Mouse (Mus musculus) bone marrow, adult 2 months (tissue): Measurements from ENCODE around the gene Sgsh. TPM values are rescaled to one million over a fixed set of nuclear protein-coding genes. Genes with fewer than 3 reads are reported as not detected.

ENCODE experiments used
- H3K27ac ChIP-seq: fragments of 200-500 bp; 2 replicates; pipeline ENCODE4 v1.5.1; 2012; ENCODE audit warnings: low read depth, mild to moderate bottlenecking, control low read depth, inconsistent platforms, low read length; ENCODE audit not compliant: control insufficient read depth, poor library complexity, insufficient read depth
- H3K4me1 ChIP-seq: fragments of 200-500 bp; 2 replicates; pipeline ENCODE4 v1.6.1; 2011; ENCODE audit warnings: low read length; ENCODE audit not compliant: control insufficient read depth, insufficient read depth
- H3K4me3 ChIP-seq: fragments of 200-500 bp; replicated peaks from 2 replicates; pipeline ENCODE3; 2011; ENCODE audit warnings: mild to moderate bottlenecking, low read depth, low read length, control low read depth; ENCODE audit not compliant: control insufficient read depth
- CTCF ChIP-seq: fragments of 200-500 bp; IDR thresholded peaks from 2 replicates; pipeline ENCODE4 v1.5.1; 2011; ENCODE audit warnings: low read length, control low read depth; ENCODE audit not compliant: control insufficient read depth, insufficient read depth
- POLR2A ChIP-seq: fragments of 200-500 bp; IDR thresholded peaks from 2 replicates; pipeline ENCODE4 v1.6.1; 2011; ENCODE audit warnings: low read depth, mild to moderate bottlenecking, control low read depth, low read length, borderline replicate concordance; ENCODE audit not compliant: control insufficient read depth
- WGBS: fragments of 180-500 bp; shearing (Covaris S2); methylation state at CpG from one replicate; pipeline ENCODE4 v1.1.7; 2018; 5-methylcytosine and 5-hydroxymethylcytosine counted together
- polyA plus RNA-seq: library from polyadenylated mRNA; stranded (reverse); fragments of >200 nt; gene quantifications from 2 replicates; pipeline ENCODE4 v1.2.4, GENCODE M21; 2011; ENCODE audit warnings: low replicate concordance; ENCODE audit not compliant: missing spikeins, insufficient read depth, insufficient read length

The Sgsh gene
- polyA plus RNA-seq, 1 experiment: 12.0 TPM

- Histone ChIP-seq H3K4me3 (no peak overlapping the region), H3K27ac (no peak overlapping the region), H3K4me1 (no peaks in the 10 kb centered on the region)
- no peak for TF ChIP-seq CTCF
- TF ChIP-seq POLR2A: no peak
- WGBS: 77% methylated on average over 10 of the region's 10 CpGs
Measured at GRCm38 (mm10) chr11:119338271-119339059, 16.9 kb downstream of the Sgsh start.

GRCm38 (mm10) chr11:119331970-119332369, 23.4 kb downstream of the Sgsh start:
- TF ChIP-seq POLR2A (no peak), CTCF (0 out of 2 replicates have a peak, but pooled peaks have one; percentile 7)
- WGBS: 16% methylated on average over 3 of the region's 3 CpGs
- Histone ChIP-seq H3K4me1 (no peaks in the 10 kb centered on the region), H3K4me3 (no peak overlapping the region), H3K27ac (no peak overlapping the region)

GRCm38 (mm10) chr11:119330592-119330991, 24.7 kb downstream of the Sgsh start:
- TF ChIP-seq POLR2A (no peak), CTCF (no peak)
- Histone ChIP-seq H3K27ac (no peak overlapping the region), H3K4me3 (no peak overlapping the region), H3K4me1 (no peaks in the 10 kb centered on the region)
- 51% methylated on average over 4 of the region's 4 CpGs for WGBS

- H3K4me1 ChIP-seq: no peaks in the 10 kb centered on the region
- 80% methylated on average over 1 of the region's 1 CpGs for WGBS
Measured at GRCm38 (mm10) chr11:119325068-119325467, 30.3 kb downstream of the Sgsh start.

GRCm38 (mm10) chr11:119322521-119322920, 32.8 kb downstream of the Sgsh start:
- H3K4me3 ChIP-seq: no peak overlapping the region
- TF ChIP-seq POLR2A (no peak), CTCF (no peak)
- H3K4me1 ChIP-seq: no peaks in the 10 kb centered on the region
- 66% methylated on average over 13 of the region's 13 CpGs for WGBS
- H3K27ac ChIP-seq: no peak overlapping the region

More at GRCm38 (mm10) chr11:119325068-119325467, 30.3 kb downstream of the Sgsh start:
- no peak overlapping the region for H3K4me3 ChIP-seq
- H3K27ac ChIP-seq: no peak overlapping the region
- TF ChIP-seq POLR2A (no peak), CTCF (peak; percentile 35; the same call in 1 of the 2 replicates)

- WGBS: 87% methylated on average over 4 of the region's 4 CpGs
- TF ChIP-seq POLR2A: no peak
- no peak for TF ChIP-seq CTCF
Measured at GRCm38 (mm10) chr11:119316720-119317119, 38.6 kb downstream of the Sgsh start.

GRCm38 (mm10) chr11:119314252-119314936, 40.9 kb downstream of the Sgsh start:
- no peak overlapping the region for H3K4me3 ChIP-seq
- WGBS: 59% methylated on average over 17 of the region's 17 CpGs
- no peaks in the 10 kb centered on the region for H3K4me1 ChIP-seq
- H3K27ac ChIP-seq: no peak overlapping the region
- TF ChIP-seq POLR2A (no peak), CTCF (no peak)

More at GRCm38 (mm10) chr11:119316720-119317119, 38.6 kb downstream of the Sgsh start:
- no peaks in the 10 kb centered on the region for H3K4me1 ChIP-seq
- H3K27ac ChIP-seq: no peak overlapping the region
- no peak overlapping the region for H3K4me3 ChIP-seq

GRCm38 (mm10) chr11:119310621-119311020, 44.7 kb downstream of the Sgsh start:
- H3K27ac ChIP-seq: no peak overlapping the region
- no peaks in the 10 kb centered on the region; the same call in 1 of the 2 replicates for H3K4me1 ChIP-seq
- TF ChIP-seq CTCF (no peak), POLR2A (no peak)
- no peak overlapping the region for H3K4me3 ChIP-seq
- 40% methylated on average over 10 of the region's 10 CpGs for WGBS
